Mouse (Mus musculus) limb, embryonic 14.5 days (tissue): Measurements from ENCODE around the gene Fas. TPM values are rescaled to one million over a fixed set of nuclear protein-coding genes. Genes with fewer than 3 reads are reported as not detected.

Experiments
- ATAC-seq: fragments of 200-750 bp; cut with Nextera tagmentation; 2 replicates; pipeline ENCODE4 v1.8.0; 2017; ENCODE audit warnings: low read depth, moderate number of reproducible peaks, moderate TSS enrichment; ENCODE audit not compliant: low FRiP score
- DNase-seq: peaks from one replicate; pipeline ENCODE4 v3.0.0-alpha.2; 2015; ENCODE audit warnings: low spot score
- H3K27ac ChIP-seq: fragments of 300-500 bp; sonication (generic); replicated peaks from 2 replicates; pipeline ENCODE4 v1.5.1; 2014; ENCODE audit warnings: low read depth, mild to moderate bottlenecking, low read length, moderate library complexity, mixed read lengths
- H3K27me3 ChIP-seq: fragments of 300-500 bp; sonication (generic); 2 replicates; pipeline ENCODE4 v1.6.1; 2014; ENCODE audit warnings: low read length, mixed read lengths; ENCODE audit not compliant: control insufficient read depth, insufficient read depth
- H3K36me3 ChIP-seq: fragments of 300-500 bp; sonication (generic); 2 replicates; pipeline ENCODE4 v1.6.1; 2014; ENCODE audit warnings: mild to moderate bottlenecking, low read length, moderate library complexity, mixed read lengths; ENCODE audit not compliant: control insufficient read depth, insufficient read depth
- H3K4me1 ChIP-seq: fragments of 300-500 bp; sonication (generic); 2 replicates; pipeline ENCODE4 v1.6.1; 2014; ENCODE audit warnings: antibody characterized with exemption, low read length, mixed read lengths; ENCODE audit not compliant: control insufficient read depth, insufficient read depth
- H3K4me2 ChIP-seq: fragments of 300-500 bp; sonication (generic); replicated peaks from 2 replicates; pipeline ENCODE4 v1.6.1; 2014; ENCODE audit warnings: low read depth, mild to moderate bottlenecking, low read length, moderate library complexity; ENCODE audit not compliant: severe bottlenecking
- H3K4me3 ChIP-seq: fragments of 300-500 bp; sonication (generic); replicated peaks from 2 replicates; pipeline ENCODE4 v1.5.1; 2014; ENCODE audit warnings: low read length
- H3K9ac ChIP-seq: fragments of 300-500 bp; sonication (generic); 2 replicates; pipeline ENCODE4 v1.6.1; 2014; ENCODE audit warnings: mild to moderate bottlenecking, low read depth, low read length, moderate library complexity; ENCODE audit not compliant: severe bottlenecking
- H3K9me3 ChIP-seq: fragments of 300-500 bp; sonication (generic); 2 replicates; pipeline ENCODE4 v1.6.1; 2016; ENCODE audit warnings: low read length; ENCODE audit not compliant: control insufficient read depth
- POLR2A ChIP-seq: fragments of 200-500 bp; IDR thresholded peaks from 2 replicates; pipeline ENCODE4 v1.8.0; 2012; ENCODE audit warnings: inconsistent platforms, mild to moderate bottlenecking, moderate library complexity, borderline replicate concordance; ENCODE audit not compliant: insufficient read depth, insufficient read length; ENCODE audit errors: extremely low read depth
- WGBS: fragments of 180-500 bp; shearing (Covaris S2); extraction: QIAGEN DNeasy Blood & Tissue Kit; methylation state at CpG from one replicate; pipeline ENCODE4 v1.1.7; 2014; 5-methylcytosine and 5-hydroxymethylcytosine counted together
- polyA plus RNA-seq, 2 experiments: library from polyadenylated mRNA; depleted of rRNA in 1 of 2; stranded (reverse) in 1 of 2; unstranded in 1 of 2; fragments of >200 nt; fragmentation: Nextera tagmentation in 1 of 2; extraction: Ambion mirVana in 1 of 2; gene quantifications; 2 replicates each; pipeline versions ENCODE4 v1.2.1 to v1.2.3; 2012 to 2014

Fas gene
- polyA plus RNA-seq, 2 experiments: 1.7 to 4.2 TPM

DNA sequence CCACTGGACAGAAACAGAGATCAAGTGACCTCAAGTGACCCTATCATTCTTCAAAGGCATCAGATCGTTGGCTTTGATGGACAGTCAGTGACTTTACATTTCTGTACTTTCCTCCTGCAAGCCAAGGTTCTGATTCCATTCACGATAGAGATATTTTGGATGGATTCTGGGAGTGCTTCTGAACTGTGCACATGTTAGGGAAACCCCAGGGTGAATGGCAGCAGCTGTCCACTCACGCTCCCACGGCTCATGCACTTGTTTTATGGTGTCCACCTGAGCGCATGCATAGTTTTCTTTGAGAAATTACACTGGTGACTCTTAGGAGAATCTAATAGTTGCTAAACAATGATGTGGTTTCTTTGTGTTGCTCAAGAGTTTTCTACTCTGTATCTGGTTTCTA is 34.3 kb upstream of the Fas start:
- no peak for TF ChIP-seq POLR2A
- H3K9ac ChIP-seq: no peak overlapping the region
- ATAC-seq (no peak), DNase-seq (no peak)
- no peaks in the 10 kb centered on the region for H3K27me3 ChIP-seq
- H3K4me2 ChIP-seq: no peak overlapping the region
- H3K4me1 ChIP-seq: peaks cover 4% of the 10 kb centered on the region; the same call in 1 of the 2 replicates
- WGBS: 76% methylated on average over 5 of the region's 5 CpGs
- no peak overlapping the region for H3K4me3 ChIP-seq
- no peak overlapping the region for H3K27ac ChIP-seq
- H3K36me3 ChIP-seq: no peaks in the 10 kb centered on the region
- H3K9me3 ChIP-seq: no peaks in the 10 kb centered on the region

DNA sequence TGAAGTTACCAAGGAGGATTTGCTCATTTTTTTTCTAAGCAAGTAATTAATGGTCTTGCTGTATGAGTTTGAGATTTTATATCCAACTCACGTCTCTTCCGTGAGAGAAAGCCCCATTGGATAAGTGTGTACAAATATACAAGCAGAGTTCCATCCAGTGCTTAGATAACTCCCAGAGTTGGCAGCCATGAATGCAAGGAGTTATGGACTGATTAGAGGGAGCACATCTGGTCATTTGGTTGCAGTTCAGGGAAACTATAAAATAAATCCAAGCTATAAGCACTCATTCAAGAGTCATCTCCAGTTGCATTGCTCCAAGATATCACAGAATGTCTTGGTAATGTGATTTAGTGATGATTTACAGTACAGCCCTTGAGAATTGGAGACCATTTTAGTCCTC is 33.5 kb upstream of the Fas start:
- 84% methylated on average over 2 of the region's 2 CpGs for WGBS
- no peak for TF ChIP-seq POLR2A
- ATAC-seq: no peak
- peak; percentile 41 for DNase-seq
- H3K4me2 ChIP-seq: no peak overlapping the region
- H3K4me3 ChIP-seq: no peak overlapping the region
- H3K9me3 ChIP-seq: no peaks in the 10 kb centered on the region
- no peaks in the 10 kb centered on the region for H3K27me3 ChIP-seq
- H3K9ac ChIP-seq: no peak overlapping the region
- H3K36me3 ChIP-seq: no peaks in the 10 kb centered on the region
- no peak overlapping the region for H3K27ac ChIP-seq
- H3K4me1 ChIP-seq: peaks cover 4% of the 10 kb centered on the region; the same call in 1 of the 2 replicates

GRCm38 (mm10) chr19:34262273-34262974 is 28.0 kb upstream of the Fas start:
- H3K9ac ChIP-seq: no peak overlapping the region
- no peaks in the 10 kb centered on the region for H3K36me3 ChIP-seq
- H3K4me1 ChIP-seq: no peaks in the 10 kb centered on the region
- no peak overlapping the region for H3K27ac ChIP-seq
- H3K4me2 ChIP-seq: no peak overlapping the region
- H3K9me3 ChIP-seq: no peaks in the 10 kb centered on the region
- WGBS: 81% methylated on average over 2 of the region's 2 CpGs
- H3K4me3 ChIP-seq: no peak overlapping the region
- no peak for DNase-seq
- ATAC-seq: no peak
- H3K27me3 ChIP-seq: no peaks in the 10 kb centered on the region
- TF ChIP-seq POLR2A: no peak

- Histone ChIP-seq H3K9me3 (no peaks in the 10 kb centered on the region), H3K9ac (no peak overlapping the region), H3K4me3 (no peak overlapping the region), H3K4me1 (no peaks in the 10 kb centered on the region), H3K4me2 (no peak overlapping the region), H3K27me3 (no peaks in the 10 kb centered on the region), H3K36me3 (no peaks in the 10 kb centered on the region), H3K27ac (no peak overlapping the region)
- no peak for TF ChIP-seq POLR2A
- DNase-seq (no peak), ATAC-seq (no peak)
- WGBS: 66% methylated on average over 5 of the region's 5 CpGs
Observed at GRCm38 (mm10) chr19:34265604-34266193, 24.8 kb upstream of the Fas start.

DNA sequence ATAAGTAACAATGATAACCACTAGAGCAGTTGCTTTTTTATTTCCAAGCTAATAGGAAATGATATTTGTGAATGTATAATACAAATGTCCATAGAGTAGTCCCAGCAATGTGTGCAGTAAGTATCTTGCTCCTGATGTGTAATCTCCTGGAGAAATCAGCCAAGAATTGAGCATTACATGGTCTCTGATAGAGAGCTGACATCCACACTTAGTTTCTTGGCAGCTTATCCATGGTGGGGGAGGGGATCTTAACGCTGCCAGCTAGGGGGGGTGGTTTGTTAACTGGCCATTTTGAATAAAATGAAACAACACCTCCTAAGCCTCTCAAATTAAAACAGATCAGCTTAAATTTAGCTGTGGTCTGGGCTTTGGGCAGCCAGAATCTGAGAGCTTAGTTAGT is 21.5 kb upstream of the Fas start:
- Histone ChIP-seq H3K9ac (no peak overlapping the region), H3K9me3 (no peaks in the 10 kb centered on the region), H3K4me3 (no peak overlapping the region), H3K27ac (no peak overlapping the region), H3K4me2 (no peak overlapping the region), H3K4me1 (no peaks in the 10 kb centered on the region), H3K36me3 (no peaks in the 10 kb centered on the region), H3K27me3 (no peaks in the 10 kb centered on the region)
- TF ChIP-seq POLR2A: no peak
- DNase-seq (no peak), ATAC-seq (no peak)
- WGBS: 50% methylated on average over 1 of the region's 1 CpGs
